Mouse (Mus musculus) MEL (cell line): ENCODE results near the gene Nid1. TPM values are rescaled to one million over a fixed set of nuclear protein-coding genes. Genes with fewer than 3 reads are reported as not detected.
"Not testable (repeated sequence)": the region's sequence is repeated elsewhere in the genome, so short reads cannot be mapped to it uniquely, and the experiment has no call there.

Source experiments
- DNase-seq: peaks from one replicate; pipeline ENCODE4 v3.0.0; 2011; ENCODE audit warnings: low read depth, low spot score
- H3K27ac ChIP-seq: 2 replicates; pipeline ENCODE4 v1.5.1; 2012; ENCODE audit warnings: low read depth, mild to moderate bottlenecking, control low read depth, low read length, moderate library complexity; ENCODE audit not compliant: control insufficient read depth
- H3K27me3 ChIP-seq, 2 experiments: fragments of 150-350 bp in 1 of 2; sonication (generic) in 1 of 2; 2 replicates each; pipeline ENCODE4 v1.6.1; 2012; ENCODE audit warnings: low read length in 2 of 2, mild to moderate bottlenecking in 2 of 2, improper control_type of control experiment in 1 of 2, moderate library complexity in 1 of 2; ENCODE audit not compliant: insufficient read depth in 2 of 2, control insufficient read depth in 1 of 2
- H3K36me3 ChIP-seq, 2 experiments: 2 replicates each; pipeline ENCODE4 v1.6.1; 2012 to 2014; ENCODE audit warnings: low read length in 2 of 2, improper control_type of control experiment in 1 of 2, inconsistent platforms in 1 of 2, mild to moderate bottlenecking in 1 of 2; ENCODE audit not compliant: insufficient read depth in 2 of 2, control insufficient read depth in 1 of 2
- H3K4me1 ChIP-seq, 2 experiments: fragments of 150-350 bp in 1 of 2; sonication (generic) in 1 of 2; 2 replicates each; pipeline ENCODE4 v1.6.1; 2012; ENCODE audit warnings: low read length in 2 of 2, improper control_type of control experiment in 1 of 2, mild to moderate bottlenecking in 1 of 2; ENCODE audit not compliant: insufficient read depth in 2 of 2, control insufficient read depth in 1 of 2
- H3K4me3 ChIP-seq, 2 experiments: fragments of 150-350 bp in 1 of 2; sonication (generic) in 1 of 2; 2 replicates each; pipeline ENCODE4 v1.5.1; 2012; ENCODE audit warnings: low read depth in 2 of 2, low read length in 2 of 2, mild to moderate bottlenecking in 2 of 2, moderate library complexity in 2 of 2, control low read depth in 1 of 2, improper control_type of control experiment in 1 of 2; ENCODE audit not compliant: control insufficient read depth in 1 of 2, insufficient read depth in 1 of 2
- H3K79me2 ChIP-seq: 2 replicates; pipeline ENCODE4 v1.6.1; 2012; ENCODE audit warnings: mild to moderate bottlenecking, low read length, moderate library complexity; ENCODE audit not compliant: control insufficient read depth, poor library complexity, insufficient read depth
- H3K9ac ChIP-seq: 2 replicates; pipeline ENCODE4 v1.6.1; 2012; ENCODE audit warnings: low read depth, mild to moderate bottlenecking, control low read depth, low read length, moderate library complexity; ENCODE audit not compliant: control insufficient read depth, poor library complexity, severe bottlenecking
- H3K9me3 ChIP-seq: fragments of 150-350 bp; sonication (generic); replicated peaks from 2 replicates; pipeline ENCODE4 v1.6.1; 2012; ENCODE audit warnings: mild to moderate bottlenecking, low read length, improper control_type of control experiment, moderate library complexity; ENCODE audit not compliant: insufficient read depth
- polyA plus RNA-seq, 2 experiments: library from polyadenylated mRNA; stranded (reverse) in 1 of 2; unstranded in 1 of 2; fragments of >175 nt in 1 of 2; fragments of >200 nt in 1 of 2; gene quantifications; 2 replicates each; pipeline versions ENCODE4 v1.2.1 to v1.2.4; 2012; ENCODE audit warnings: low replicate concordance in 2 of 2, low read depth in 1 of 2; ENCODE audit not compliant: insufficient read length in 2 of 2, insufficient read depth in 1 of 2, missing spikeins in 1 of 2
- total RNA-seq: library from RNA; depleted of rRNA; stranded (reverse); fragments of 300-350 nt; gene quantifications from 2 replicates; pipeline ENCODE4 v1.2.3, GENCODE M21; 2012

The Nid1 gene
- total and polyA plus RNA-seq, 3 experiments, result not detected

DNA sequence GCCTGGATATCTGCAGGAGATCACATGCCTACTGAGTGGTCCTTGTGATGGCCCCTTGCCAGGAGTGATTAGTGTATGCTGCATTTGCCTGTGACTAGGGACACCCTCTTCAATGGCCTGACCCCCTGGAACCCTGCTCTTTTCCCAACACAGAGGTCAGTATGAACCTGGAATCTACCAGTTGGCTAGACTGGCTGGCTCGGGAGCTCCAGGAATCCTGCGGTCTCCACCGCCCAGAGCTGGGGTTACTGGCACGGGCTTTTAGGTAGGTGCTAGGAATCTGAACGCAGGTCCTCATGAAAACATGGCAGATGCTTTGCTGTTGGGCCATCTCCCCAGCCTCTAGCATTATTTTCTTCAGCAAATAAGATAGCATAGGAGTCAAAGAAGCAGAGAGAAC is 8.2 kb downstream of the Nid1 start:
- not testable (repeated sequence) for H3K9me3 ChIP-seq, H3K4me1 ChIP-seq, DNase-seq, H3K79me2 ChIP-seq, H3K36me3 ChIP-seq, H3K9ac ChIP-seq, H3K27me3 ChIP-seq, H3K27ac ChIP-seq, H3K4me3 ChIP-seq

DNA sequence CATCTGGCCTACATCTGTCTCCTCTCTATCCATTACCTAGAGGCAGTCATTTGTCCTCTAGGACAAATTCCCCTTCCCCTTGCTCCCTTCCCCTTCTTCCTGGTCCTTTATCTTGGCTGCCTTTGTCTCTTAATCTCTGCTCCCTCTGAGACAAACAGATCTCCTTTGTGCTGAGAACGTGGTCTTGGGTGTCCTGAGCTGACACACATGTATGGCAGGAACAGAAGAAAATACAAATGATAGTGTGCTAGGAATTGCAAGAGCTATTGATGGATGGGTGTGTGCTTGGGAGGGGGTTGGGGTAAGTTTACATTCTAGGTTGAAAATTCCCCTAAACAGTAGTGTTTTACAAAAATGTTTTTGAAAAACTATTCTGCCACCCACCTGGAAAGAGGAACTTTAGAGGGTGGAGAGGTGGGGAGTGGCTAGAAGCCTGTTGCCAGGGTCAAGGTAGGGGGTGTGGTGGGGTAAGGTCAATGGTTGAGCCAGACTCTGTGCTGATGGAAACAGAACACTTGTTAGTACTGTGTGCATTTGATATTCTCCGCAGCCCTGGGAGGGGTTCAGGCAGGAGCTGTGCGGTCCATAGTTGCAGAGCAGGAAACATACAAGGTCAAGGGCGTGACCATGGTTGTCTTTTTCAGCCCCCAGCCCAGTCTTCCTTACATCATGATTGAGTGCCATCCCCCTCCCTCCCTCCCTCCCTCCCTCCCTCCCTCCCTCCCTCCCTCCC is 9.5 kb downstream of the Nid1 start:
- H3K27me3 ChIP-seq, H3K4me1 ChIP-seq, H3K36me3 ChIP-seq, H3K79me2 ChIP-seq, H3K9ac ChIP-seq, H3K27ac ChIP-seq, DNase-seq, H3K4me3 ChIP-seq, H3K9me3 ChIP-seq: not testable (repeated sequence)

DNA sequence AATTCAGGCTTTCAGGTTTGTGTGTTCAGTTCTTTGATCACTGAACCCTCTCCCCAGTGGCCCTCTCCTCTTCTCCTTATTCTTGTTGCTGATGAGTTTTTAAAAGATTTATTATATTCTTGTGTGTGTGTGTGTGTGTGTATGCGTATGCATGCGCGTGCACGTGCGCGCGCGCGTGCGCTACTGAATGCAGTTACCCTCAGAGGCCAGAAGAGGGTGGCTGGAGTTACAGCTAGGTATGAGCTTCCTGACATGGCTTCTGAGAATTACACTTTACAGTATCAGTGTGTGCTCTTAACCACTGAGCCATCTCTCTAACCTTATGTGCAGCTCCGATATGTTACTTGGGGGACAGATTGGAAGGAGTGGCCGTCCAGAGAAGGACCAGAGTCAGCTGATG is 12.6 kb downstream of the Nid1 start:
- not testable (repeated sequence) for DNase-seq, H3K36me3 ChIP-seq, H3K27ac ChIP-seq

DNA sequence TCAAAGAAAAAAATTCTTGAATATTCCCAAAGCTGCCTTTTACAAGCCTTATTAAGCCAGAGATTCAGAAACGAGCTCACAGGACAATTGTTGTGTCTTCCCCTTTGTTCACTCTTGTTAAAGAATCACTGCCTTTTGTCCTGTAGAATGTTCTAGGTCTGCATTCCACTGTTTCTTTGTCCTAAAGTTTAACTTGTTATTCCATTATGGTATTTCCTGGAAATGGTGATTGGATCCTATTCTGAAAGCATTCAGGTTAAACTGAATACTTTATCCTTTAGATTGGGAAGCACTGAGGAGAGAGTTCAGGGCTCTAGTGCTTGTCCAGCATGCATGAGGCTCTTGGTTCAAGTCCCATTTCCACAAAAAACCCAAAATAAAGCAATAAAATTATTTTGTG is 13.6 kb downstream of the Nid1 start:
- H3K9ac ChIP-seq, result not testable (repeated sequence)

More for the DNA sequence above, 12.6 kb downstream of the Nid1 start:
- not testable (repeated sequence) for H3K79me2 ChIP-seq, H3K9me3 ChIP-seq, H3K4me3 ChIP-seq, H3K27me3 ChIP-seq, H3K4me1 ChIP-seq, H3K9ac ChIP-seq

DNA sequence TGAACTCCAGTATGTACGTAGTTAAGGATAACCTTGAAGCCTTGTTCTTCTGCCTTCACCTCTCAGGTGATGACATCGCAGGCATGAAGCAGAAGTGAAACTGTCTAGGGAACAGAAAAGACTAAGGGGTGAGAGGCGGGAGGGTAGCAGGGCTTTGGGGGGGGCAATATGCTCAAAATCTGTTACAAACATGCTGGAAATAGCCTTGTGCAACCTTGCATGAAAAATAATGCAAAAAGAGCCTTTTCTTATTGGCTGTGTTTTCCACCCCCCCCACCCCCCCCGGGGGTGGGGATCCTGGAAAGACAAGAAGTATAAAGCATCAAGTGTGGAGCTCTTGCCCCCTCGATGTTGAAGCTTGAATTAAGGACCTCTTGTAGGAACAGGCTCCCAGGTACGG is 16.0 kb downstream of the Nid1 start:
- H3K9me3 ChIP-seq, H3K27ac ChIP-seq, H3K9ac ChIP-seq, H3K27me3 ChIP-seq, DNase-seq, H3K4me1 ChIP-seq, H3K79me2 ChIP-seq, H3K4me3 ChIP-seq, H3K36me3 ChIP-seq: not testable (repeated sequence)

More for the DNA sequence above, 13.6 kb downstream of the Nid1 start:
- DNase-seq, H3K9me3 ChIP-seq, H3K4me1 ChIP-seq, H3K27me3 ChIP-seq, H3K27ac ChIP-seq, H3K4me3 ChIP-seq, H3K36me3 ChIP-seq, H3K79me2 ChIP-seq: not testable (repeated sequence)

DNA sequence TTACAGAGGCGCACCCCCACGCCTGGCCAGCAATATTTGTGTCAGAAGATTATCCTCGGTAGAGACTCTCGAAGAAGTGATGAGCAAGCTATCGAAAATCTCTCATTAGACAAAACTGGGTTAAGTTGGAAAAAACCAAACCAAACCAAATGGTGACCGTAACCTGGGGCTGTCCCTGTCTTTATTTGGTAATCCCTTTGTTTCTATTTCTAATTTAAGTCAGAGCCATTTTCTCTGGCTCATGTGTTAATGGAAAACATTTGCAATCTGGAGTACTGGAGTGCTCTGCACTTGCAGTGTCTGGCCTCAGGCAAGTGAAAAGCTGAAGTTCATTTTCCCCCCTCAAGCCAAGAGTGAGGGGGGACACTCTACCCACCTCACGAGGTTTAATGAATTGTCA is 16.9 kb downstream of the Nid1 start:
- not testable (repeated sequence) for H3K27me3 ChIP-seq, DNase-seq, H3K9ac ChIP-seq, H3K27ac ChIP-seq, H3K4me3 ChIP-seq, H3K36me3 ChIP-seq, H3K79me2 ChIP-seq, H3K9me3 ChIP-seq, H3K4me1 ChIP-seq

DNA sequence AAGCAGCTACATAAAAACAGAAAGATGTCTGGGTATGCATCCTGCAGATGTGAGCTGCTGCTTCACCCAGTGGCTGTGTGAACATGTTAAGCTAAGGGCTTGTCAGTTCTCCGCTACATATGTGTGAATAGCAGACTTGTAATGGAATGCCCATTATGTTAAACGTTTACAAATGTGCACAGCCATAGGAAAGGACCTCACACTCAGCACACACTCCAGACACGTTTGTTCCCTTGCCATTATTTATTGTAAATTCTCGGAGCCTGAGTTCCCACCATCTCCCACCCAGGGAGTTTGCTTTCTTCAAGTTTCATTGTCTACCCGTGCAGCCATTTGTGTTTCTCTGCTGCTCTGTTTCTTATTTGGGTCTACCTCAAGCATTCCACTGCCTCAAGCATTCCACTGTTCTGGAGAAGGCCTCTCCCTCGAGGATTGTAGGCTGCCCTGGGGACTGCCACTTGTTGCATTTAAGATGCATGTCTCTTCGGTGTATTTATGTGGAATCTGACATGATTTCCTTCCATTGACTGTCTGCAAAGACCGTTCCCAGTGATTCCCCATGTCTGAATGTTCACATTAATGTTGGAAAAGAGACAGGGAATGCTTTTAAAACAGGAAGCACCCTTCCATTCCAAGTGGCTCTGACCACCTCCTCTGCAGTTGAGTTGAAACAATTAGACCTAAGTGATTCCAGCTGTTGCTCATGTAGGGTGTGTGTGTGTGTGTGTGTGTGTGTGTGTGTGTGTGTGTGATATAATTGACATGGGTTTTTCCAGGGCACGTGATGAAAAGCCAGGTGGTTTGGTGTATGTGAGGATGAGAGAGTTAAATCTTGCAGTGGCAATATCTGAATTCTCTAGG is 18.5 kb downstream of the Nid1 start:
- H3K4me3 ChIP-seq, H3K36me3 ChIP-seq, DNase-seq, H3K9ac ChIP-seq, H3K79me2 ChIP-seq, H3K4me1 ChIP-seq, H3K27ac ChIP-seq, H3K27me3 ChIP-seq, H3K9me3 ChIP-seq: not testable (repeated sequence)
